Mouse (Mus musculus) forebrain, embryonic 11.5 days (tissue): Measurements from ENCODE around the gene Olfr281. TPM values are rescaled to one million over a fixed set of nuclear protein-coding genes. Genes with fewer than 3 reads are reported as not detected.
"Not testable (repeated sequence)": the region's sequence is repeated elsewhere in the genome, so short reads cannot be mapped to it uniquely, and the experiment has no call there.

Experiments
- ATAC-seq: fragments of 200-750 bp; cut with Nextera tagmentation; replicated peaks from 2 replicates; pipeline ENCODE4 v1.8.0; 2017; ENCODE audit warnings: moderate TSS enrichment; ENCODE audit not compliant: low FRiP score
- DNase-seq: peaks from one replicate; pipeline ENCODE4 v3.0.0-alpha.2; 2017; ENCODE audit warnings: low spot score
- H3K27ac ChIP-seq: fragments of 300-500 bp; sonication (generic); 2 replicates; pipeline ENCODE4 v1.5.1; 2014; ENCODE audit warnings: low read depth, low read length
- H3K27me3 ChIP-seq: fragments of 300-500 bp; sonication (generic); 2 replicates; pipeline ENCODE4 v1.6.1; 2014; ENCODE audit warnings: mild to moderate bottlenecking, low read length, mixed read lengths; ENCODE audit not compliant: control insufficient read depth, insufficient read depth
- H3K36me3 ChIP-seq: fragments of 300-500 bp; sonication (generic); 2 replicates; pipeline ENCODE4 v1.6.1; 2014; ENCODE audit warnings: mild to moderate bottlenecking, low read length, moderate library complexity, mixed read lengths; ENCODE audit not compliant: control insufficient read depth, insufficient read depth
- H3K4me1 ChIP-seq: fragments of 300-500 bp; sonication (generic); replicated peaks from 2 replicates; pipeline ENCODE4 v1.6.1; 2014; ENCODE audit warnings: low read length, mixed read lengths; ENCODE audit not compliant: control insufficient read depth, insufficient read depth
- H3K4me2 ChIP-seq: fragments of 300-500 bp; sonication (generic); 2 replicates; pipeline ENCODE4 v1.6.1; 2014; ENCODE audit warnings: low read depth, mild to moderate bottlenecking, low read length, moderate library complexity, mixed read lengths; ENCODE audit not compliant: severe bottlenecking
- H3K4me3 ChIP-seq: fragments of 300-500 bp; sonication (generic); 2 replicates; pipeline ENCODE4 v1.5.1; 2014; ENCODE audit warnings: low read depth, low read length
- H3K9ac ChIP-seq: fragments of 300-500 bp; sonication (generic); 2 replicates; pipeline ENCODE4 v1.6.1; 2014; ENCODE audit warnings: low read length
- H3K9me3 ChIP-seq: fragments of 300-500 bp; sonication (generic); 2 replicates; pipeline ENCODE4 v1.6.1; 2016; ENCODE audit warnings: low read length, mixed read lengths; ENCODE audit not compliant: control insufficient read depth
- WGBS: fragments of 180-500 bp; shearing (Covaris S2); extraction: QIAGEN DNeasy Blood & Tissue Kit; methylation state at CpG from one replicate; pipeline ENCODE4 v1.1.7; 2014; 5-methylcytosine and 5-hydroxymethylcytosine counted together
- polyA plus RNA-seq: library from polyadenylated mRNA; unstranded; fragments of >200 nt; fragmentation: Nextera tagmentation; extraction: Ambion mirVana; gene quantifications from 2 replicates; pipeline ENCODE4 v1.2.1, GENCODE M21; 2014

The Olfr281 gene
- polyA plus RNA-seq, 1 experiment from 2014 or later: not detected

GRCm38 (mm10) chr15:98424326-98424725 lies 28.1 kb upstream of the Olfr281 start:
- no peaks in the 10 kb centered on the region for H3K36me3 ChIP-seq
- H3K4me3 ChIP-seq: no peak overlapping the region
- WGBS: 79% methylated on average over 14 of the region's 14 CpGs
- ATAC-seq (no peak), DNase-seq (no peak)
- H3K9ac ChIP-seq: no peak overlapping the region
- no peak overlapping the region for H3K4me2 ChIP-seq
- H3K27ac ChIP-seq: no peak overlapping the region
- H3K27me3 ChIP-seq: no peaks in the 10 kb centered on the region
- H3K4me1 ChIP-seq: no peaks in the 10 kb centered on the region
- no peaks in the 10 kb centered on the region for H3K9me3 ChIP-seq

GRCm38 (mm10) chr15:98424753-98425152 lies 27.6 kb upstream of the Olfr281 start:
- WGBS: 74% methylated on average over 6 of the region's 6 CpGs
- no peaks in the 10 kb centered on the region for H3K36me3 ChIP-seq
- no peak for DNase-seq
- H3K4me3 ChIP-seq: no peak overlapping the region
- H3K9ac ChIP-seq: no peak overlapping the region
- no peaks in the 10 kb centered on the region for H3K9me3 ChIP-seq
- H3K27me3 ChIP-seq: no peaks in the 10 kb centered on the region
- no peak overlapping the region for H3K27ac ChIP-seq
- no peak for ATAC-seq
- H3K4me2 ChIP-seq: no peak overlapping the region
- H3K4me1 ChIP-seq: no peaks in the 10 kb centered on the region

- Histone ChIP-seq H3K4me2 (no peak overlapping the region), H3K27ac (no peak overlapping the region), H3K9ac (no peak overlapping the region), H3K4me3 (no peak overlapping the region), H3K4me1 (no peaks in the 10 kb centered on the region), H3K9me3 (no peaks in the 10 kb centered on the region), H3K27me3 (no peaks in the 10 kb centered on the region), H3K36me3 (no peaks in the 10 kb centered on the region)
- ATAC-seq (no peak), DNase-seq (no peak)
- 91% methylated on average over 7 of the region's 7 CpGs for WGBS
Observed at GRCm38 (mm10) chr15:98425188-98425587, 27.2 kb upstream of the Olfr281 start.

GRCm38 (mm10) chr15:98430925-98431324 lies 21.5 kb upstream of the Olfr281 start, which contains the start of gene Olfr282:
Gene Olfr282, plus strand, starts transcription at chr15:98431225.
- not testable (repeated sequence) for H3K36me3 ChIP-seq, H3K4me2 ChIP-seq, H3K9me3 ChIP-seq, DNase-seq, H3K27me3 ChIP-seq, H3K4me3 ChIP-seq, H3K9ac ChIP-seq, ATAC-seq, H3K27ac ChIP-seq, H3K4me1 ChIP-seq
- 78% methylated on average over 5 of the region's 5 CpGs for WGBS

- Histone ChIP-seq H3K27me3 (no peaks in the 10 kb centered on the region), H3K4me1 (no peaks in the 10 kb centered on the region), H3K4me3 (no peak overlapping the region), H3K27ac (no peak overlapping the region), H3K9me3 (no peaks in the 10 kb centered on the region), H3K36me3 (no peaks in the 10 kb centered on the region), H3K9ac (no peak overlapping the region), H3K4me2 (no peak overlapping the region)
- DNase-seq: no peak
- ATAC-seq: no peak
- 82% methylated on average over 3 of the region's 3 CpGs for WGBS
Observed at GRCm38 (mm10) chr15:98444561-98444960, 7.8 kb upstream of the Olfr281 start.

GRCm38 (mm10) chr15:98448521-98448920 lies 3.9 kb upstream of the Olfr281 start:
- Histone ChIP-seq H3K27me3 (no peaks in the 10 kb centered on the region), H3K4me2 (no peak overlapping the region), H3K36me3 (no peaks in the 10 kb centered on the region), H3K9ac (no peak overlapping the region), H3K9me3 (no peaks in the 10 kb centered on the region), H3K27ac (no peak overlapping the region), H3K4me1 (no peaks in the 10 kb centered on the region), H3K4me3 (no peak overlapping the region)
- WGBS: 58% methylated on average over 4 of the region's 4 CpGs
- ATAC-seq (no peak), DNase-seq (no peak)

- WGBS: 91% methylated on average over 4 of the region's 4 CpGs
- ATAC-seq: no peak
- Histone ChIP-seq H3K4me2 (no peak within 1 kb of the TSS), H3K4me3 (no peak within 1 kb of the TSS), H3K4me1 (no peaks in the 10 kb centered on the region), H3K9me3 (no peaks in the 10 kb centered on the region), H3K36me3 (no peaks in the 10 kb centered on the region), H3K27ac (no peak within 1 kb of the TSS), H3K27me3 (no peaks in the 10 kb centered on the region), H3K9ac (no peak within 1 kb of the TSS)
- DNase-seq: no peak
Observed at GRCm38 (mm10) chr15:98469596-98469995, 17.2 kb downstream of the Olfr281 start, which contains the start of gene OR5BS1P. Gene OR5BS1P, plus strand, starts transcription at chr15:98469896.

- no peak overlapping the region for H3K4me3 ChIP-seq
- ATAC-seq: no peak
- no peaks in the 10 kb centered on the region for H3K9me3 ChIP-seq
- H3K4me1 ChIP-seq: no peaks in the 10 kb centered on the region
- no peak overlapping the region for H3K4me2 ChIP-seq
- H3K36me3 ChIP-seq: no peaks in the 10 kb centered on the region
- WGBS: 92% methylated on average over 13 of the region's 13 CpGs
- no peak overlapping the region for H3K27ac ChIP-seq
- H3K9ac ChIP-seq: no peak overlapping the region
- no peak for DNase-seq
- no peaks in the 10 kb centered on the region for H3K27me3 ChIP-seq
Observed at GRCm38 (mm10) chr15:98471539-98471938, 19.2 kb downstream of the Olfr281 start.

GRCm38 (mm10) chr15:98474958-98475357 lies 22.6 kb downstream of the Olfr281 start:
- DNase-seq (no peak), ATAC-seq (no peak)
- Histone ChIP-seq H3K4me2 (no peak overlapping the region), H3K9ac (no peak overlapping the region), H3K27ac (no peak overlapping the region), H3K27me3 (no peaks in the 10 kb centered on the region), H3K36me3 (no peaks in the 10 kb centered on the region), H3K4me3 (no peak overlapping the region), H3K9me3 (no peaks in the 10 kb centered on the region), H3K4me1 (no peaks in the 10 kb centered on the region)
- 76% methylated on average over 10 of the region's 10 CpGs for WGBS
